Mouse (Mus musculus) bone marrow, adult 2 months (tissue): ENCODE measurements around the gene Tex11. TPM values are rescaled to one million over a fixed set of nuclear protein-coding genes. Genes with fewer than 3 reads are reported as not detected.
"Not testable (repeated sequence)": the region's sequence is repeated elsewhere in the genome, so short reads cannot be mapped to it uniquely, and the experiment has no call there.

ENCODE experiments used
- H3K27ac ChIP-seq: fragments of 200-500 bp; 2 replicates; pipeline ENCODE4 v1.5.1; 2012; ENCODE audit warnings: low read depth, mild to moderate bottlenecking, control low read depth, inconsistent platforms, low read length; ENCODE audit not compliant: control insufficient read depth, poor library complexity, insufficient read depth
- H3K4me1 ChIP-seq: fragments of 200-500 bp; 2 replicates; pipeline ENCODE4 v1.6.1; 2011; ENCODE audit warnings: low read length; ENCODE audit not compliant: control insufficient read depth, insufficient read depth
- H3K4me3 ChIP-seq: fragments of 200-500 bp; replicated peaks from 2 replicates; pipeline ENCODE3; 2011; ENCODE audit warnings: mild to moderate bottlenecking, low read depth, low read length, control low read depth; ENCODE audit not compliant: control insufficient read depth
- CTCF ChIP-seq: fragments of 200-500 bp; IDR thresholded peaks from 2 replicates; pipeline ENCODE4 v1.5.1; 2011; ENCODE audit warnings: low read length, control low read depth; ENCODE audit not compliant: control insufficient read depth, insufficient read depth
- POLR2A ChIP-seq: fragments of 200-500 bp; IDR thresholded peaks from 2 replicates; pipeline ENCODE4 v1.6.1; 2011; ENCODE audit warnings: low read depth, mild to moderate bottlenecking, control low read depth, low read length, borderline replicate concordance; ENCODE audit not compliant: control insufficient read depth
- WGBS: fragments of 180-500 bp; shearing (Covaris S2); methylation state at CpG from one replicate; pipeline ENCODE4 v1.1.7; 2018; 5-methylcytosine and 5-hydroxymethylcytosine counted together
- polyA plus RNA-seq: library from polyadenylated mRNA; stranded (reverse); fragments of >200 nt; gene quantifications from 2 replicates; pipeline ENCODE4 v1.2.4, GENCODE M21; 2011; ENCODE audit warnings: low replicate concordance; ENCODE audit not compliant: missing spikeins, insufficient read depth, insufficient read length

Gene Tex11
- polyA plus RNA-seq, result 1.1 TPM in 1 of 2 replicates, not detected in the other

- 88% methylated on average over 31 of the region's 31 CpGs for WGBS
- no peak within 1 kb of the TSS for H3K4me3 ChIP-seq
- H3K4me1 ChIP-seq, result no peaks in the 10 kb centered on the region
- TF ChIP-seq POLR2A (no peak), CTCF (no peak)
- no peak within 1 kb of the TSS for H3K27ac ChIP-seq
Observed at GRCm38 (mm10) chrX:101059541-101059940, at the start of gene Tex11. Gene Tex11, minus strand, starts transcription at chrX:101059667.

- Histone ChIP-seq H3K27ac (no peak within 1 kb of the TSS), H3K4me1 (no peaks in the 10 kb centered on the region), H3K4me3 (no peak within 1 kb of the TSS)
- WGBS, result 61% methylated on average over 11 of the region's 11 CpGs
- TF ChIP-seq CTCF (no peak), POLR2A (no peak)
Observed at GRCm38 (mm10) chrX:101085920-101086319, 26.5 kb upstream of the Tex11 start, which contains the start of gene Slc7a3. Gene Slc7a3, minus strand, starts transcription at chrX:101086020.

DNA sequence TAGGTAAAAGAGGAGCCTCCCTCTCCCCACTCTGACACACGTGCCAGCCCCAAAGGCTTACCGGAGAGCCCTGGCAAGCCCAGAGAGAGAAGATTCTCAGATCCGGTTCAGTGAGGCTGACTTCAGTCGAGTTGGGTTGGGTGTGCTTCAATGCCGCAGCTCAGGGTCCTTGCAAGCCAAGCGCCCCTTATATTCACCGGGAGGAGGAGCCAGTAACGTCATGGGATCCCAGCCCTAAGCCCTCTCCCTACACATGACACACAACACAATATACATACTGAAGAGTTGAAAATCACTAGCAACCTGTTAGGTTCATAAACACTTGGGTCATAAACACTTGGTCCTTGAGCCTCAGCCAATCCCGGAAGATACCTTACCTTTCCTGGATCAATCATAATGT is 25.7 kb upstream of the Tex11 start:
- WGBS, result 25% methylated on average over 9 of the region's 9 CpGs
- H3K4me3 ChIP-seq, H3K4me1 ChIP-seq, H3K27ac ChIP-seq: not testable (repeated sequence)

DNA sequence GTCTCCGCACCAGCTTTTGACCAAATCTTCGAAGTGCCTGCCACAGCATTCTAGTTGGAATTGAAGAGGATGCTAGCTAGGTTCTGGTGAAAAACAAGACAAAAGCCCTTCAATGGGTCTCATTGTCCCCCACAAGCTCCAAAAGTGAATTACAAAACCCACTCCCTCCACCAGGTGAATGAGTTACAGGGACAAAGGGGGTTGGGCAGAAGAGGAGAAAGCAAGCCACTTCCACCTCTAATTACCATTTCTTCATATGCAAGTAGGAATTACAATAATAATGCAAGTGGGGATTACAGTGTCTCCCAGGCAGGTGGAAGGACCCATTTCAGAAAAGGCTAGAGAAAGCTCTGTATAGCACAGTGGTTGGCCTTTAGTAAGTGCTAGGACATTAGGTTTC is 24.7 kb upstream of the Tex11 start:
- H3K27ac ChIP-seq, result no peak overlapping the region
- WGBS, result 69% methylated on average over 2 of the region's 2 CpGs
- TF ChIP-seq CTCF (no peak), POLR2A (no peak)

GRCm38 (mm10) chrX:101065245-101065644 is 5.8 kb upstream of the Tex11 start:
- Histone ChIP-seq H3K4me1 (no peaks in the 10 kb centered on the region), H3K4me3 (no peak overlapping the region), H3K27ac (no peak overlapping the region)
- no peak for TF ChIP-seq CTCF
- no peak for TF ChIP-seq POLR2A
- WGBS, result 65% methylated on average over 1 of the region's 1 CpGs

More for the DNA sequence above, 24.7 kb upstream of the Tex11 start:
- no peak overlapping the region for H3K4me3 ChIP-seq
- H3K4me1 ChIP-seq, result no peaks in the 10 kb centered on the region

GRCm38 (mm10) chrX:101063503-101063902 is 4.0 kb upstream of the Tex11 start:
- Histone ChIP-seq H3K27ac (no peak overlapping the region), H3K4me3 (no peak overlapping the region), H3K4me1 (no peaks in the 10 kb centered on the region)
- TF ChIP-seq CTCF, result no peak
- TF ChIP-seq POLR2A, result no peak
- WGBS, result 63% methylated on average over 2 of the region's 2 CpGs

DNA sequence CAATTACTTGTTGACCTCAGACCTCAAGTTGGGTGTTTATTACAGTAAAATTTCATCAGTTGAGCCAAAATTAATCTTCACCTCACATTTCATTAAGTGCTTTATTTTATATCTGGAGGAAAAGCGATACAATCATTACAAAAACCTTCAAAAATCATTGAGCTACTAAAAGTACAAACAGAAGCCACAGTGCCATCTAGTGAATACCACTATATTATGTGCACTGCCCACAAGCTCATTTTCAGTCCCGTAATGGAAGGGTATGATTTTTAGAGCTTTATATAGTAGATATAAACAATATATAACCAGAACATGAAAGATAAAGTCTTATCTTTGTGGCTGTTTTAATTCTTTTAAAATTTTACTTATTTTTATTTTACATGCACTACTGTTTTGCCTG is 115.8 kb downstream of the Tex11 start:
- Histone ChIP-seq H3K27ac (no peak overlapping the region), H3K4me3 (no peak overlapping the region), H3K4me1 (no peaks in the 10 kb centered on the region)
- WGBS, result 13% methylated on average over 2 of the region's 2 CpGs
- TF ChIP-seq POLR2A, result no peak
- TF ChIP-seq CTCF, result no peak

DNA sequence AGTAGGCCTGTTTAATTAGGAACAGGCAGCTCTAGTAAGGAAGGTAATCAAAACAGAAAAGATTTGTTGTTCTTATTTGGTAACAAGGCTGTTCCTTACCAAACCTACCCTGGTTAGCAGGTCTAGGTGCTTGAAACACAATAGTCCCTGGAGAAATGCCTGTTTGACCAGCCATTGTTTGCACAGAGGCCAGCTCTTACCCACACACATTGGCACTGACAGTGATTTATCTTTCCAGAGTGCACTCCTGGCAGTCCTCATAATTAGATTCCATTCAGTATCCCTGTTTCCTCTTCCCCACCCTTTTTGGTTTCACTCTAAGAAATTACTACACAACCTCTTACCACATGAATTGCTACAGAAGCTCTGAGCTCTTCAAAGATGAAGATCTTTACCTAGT is 220.3 kb downstream of the Tex11 start:
- Histone ChIP-seq H3K4me3 (no peak overlapping the region), H3K4me1 (no peaks in the 10 kb centered on the region), H3K27ac (no peak overlapping the region)
- TF ChIP-seq CTCF (no peak), POLR2A (no peak)

- no peak for TF ChIP-seq POLR2A
- TF ChIP-seq CTCF, result no peak
- no peak overlapping the region for H3K4me3 ChIP-seq
- no peak overlapping the region for H3K27ac ChIP-seq
- H3K4me1 ChIP-seq, result no peaks in the 10 kb centered on the region
- WGBS, result 74% methylated on average over 2 of the region's 2 CpGs
Observed at GRCm38 (mm10) chrX:100832806-100833205, 226.7 kb downstream of the Tex11 start.
